Mouse (Mus musculus): ENCODE measurements at regions not wholly inside any gene's neighbourhood (a gene's known extent, or its start where the extent isn't known, plus 50 kb on each side); places are given as distances from the start of the nearest gene placed in this dataset.

- TF ChIP-seq CTCF (conservative IDR thresholded peaks at IDR 0.05 in 1 of 2, IDR thresholded peaks at IDR 0.05 in 1 of 2; ENCODE audit: low read depth in 2 of 2, low read length in 2 of 2) (no peak), EP300 (IDR thresholded peaks at IDR 0.05; ENCODE audit: low read length) (no peak), ZC3H11A (IDR thresholded peaks at IDR 0.05; ENCODE audit: low read depth, low read length) (no peak)
Observed at GRCm38 (mm10) chr2:75775217-75775616, 56.8 kb upstream of the Agps start.
